Mouse (Mus musculus) small intestine, adult 2 months (tissue): Measurements from ENCODE around the gene Gm10337.

ENCODE experiments used
- CTCF ChIP-seq: fragments of 200-500 bp; IDR thresholded peaks from 2 replicates; pipeline ENCODE4 v1.5.1; 2012; ENCODE audit warnings: low read depth, mild to moderate bottlenecking, control low read depth, inconsistent platforms, low read length, moderate library complexity, mixed read lengths; ENCODE audit not compliant: insufficient replicate concordance, insufficient read length; ENCODE audit errors: extremely low read depth
- POLR2A ChIP-seq: fragments of 200-500 bp; IDR thresholded peaks from 2 replicates; pipeline ENCODE4 v1.6.1; 2012; ENCODE audit warnings: low read depth, mild to moderate bottlenecking, control low read depth, inconsistent platforms, low read length, moderate library complexity

DNA sequence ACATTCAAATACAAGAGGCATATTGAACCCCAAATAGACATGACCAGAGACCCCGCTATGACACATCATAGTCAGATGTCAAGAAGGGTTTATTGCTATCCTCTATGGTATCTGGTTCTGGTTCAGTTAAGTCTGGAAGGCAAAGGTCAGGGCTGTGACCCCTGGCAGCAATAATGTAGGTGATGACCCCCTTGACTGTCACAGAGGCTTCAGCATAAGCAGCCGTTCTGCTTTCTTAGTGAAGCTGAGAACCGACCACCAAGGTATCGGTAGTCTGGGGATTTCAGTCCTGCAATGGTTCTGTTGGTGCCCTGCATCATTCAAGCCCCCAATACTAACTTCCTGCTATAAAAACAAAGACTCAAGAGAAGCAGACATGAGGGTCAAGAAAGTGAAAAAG is 28.1 kb downstream of the Gm10337 start:
- TF ChIP-seq CTCF (no peak), POLR2A (no peak)
